Mouse (Mus musculus) ovary, postnatal 14 days (tissue): ENCODE measurements around the gene Vmn1r2.
"Not testable (repeated sequence)": the region's sequence is repeated elsewhere in the genome, so short reads cannot be mapped to it uniquely, and the experiment has no call there.

Experiments
- DNase-seq: peaks from one replicate; pipeline ENCODE4 v3.0.0; 2022; ENCODE audit warnings: low spot score

Vmn1r2 gene

GRCm38 (mm10) chr4:3167020-3167419 is at the start of gene Vmn1r2:
TSS of gene Vmn1r2 (plus strand) at chr4:3167320.
- not testable (repeated sequence) for DNase-seq

GRCm38 (mm10) chr4:3147926-3148325 is 19.2 kb upstream of the Vmn1r2 start:
- DNase-seq, result not testable (repeated sequence)

GRCm38 (mm10) chr4:3153320-3153719 is 13.8 kb upstream of the Vmn1r2 start:
- not testable (repeated sequence) for DNase-seq

- DNase-seq, result not testable (repeated sequence)
Observed at GRCm38 (mm10) chr4:3164429-3164828, 2.7 kb upstream of the Vmn1r2 start.

GRCm38 (mm10) chr4:3165046-3165445 is 2.1 kb upstream of the Vmn1r2 start:
- DNase-seq, result no peak

- DNase-seq, result not testable (repeated sequence)
Observed at GRCm38 (mm10) chr4:3174586-3174985, 7.5 kb downstream of the Vmn1r2 start.

- not testable (repeated sequence) for DNase-seq
Observed at GRCm38 (mm10) chr4:3175756-3176155, 8.6 kb downstream of the Vmn1r2 start.

GRCm38 (mm10) chr4:3176195-3176594 is 9.1 kb downstream of the Vmn1r2 start:
- DNase-seq, result not testable (repeated sequence)

GRCm38 (mm10) chr4:3176746-3177490 is 9.8 kb downstream of the Vmn1r2 start:
- not testable (repeated sequence) for DNase-seq

- DNase-seq, result not testable (repeated sequence)
Observed at GRCm38 (mm10) chr4:3185258-3185657, 18.1 kb downstream of the Vmn1r2 start, which contains the start of gene Vmn1r3. TSS of gene Vmn1r3 (minus strand) at chr4:3185358.

GRCm38 (mm10) chr4:3209643-3210217 is 42.6 kb downstream of the Vmn1r2 start:
- DNase-seq, result not testable (repeated sequence)

GRCm38 (mm10) chr4:3213349-3213748 is 46.2 kb downstream of the Vmn1r2 start:
- not testable (repeated sequence) for DNase-seq

GRCm38 (mm10) chr4:3216382-3216781 is 49.3 kb downstream of the Vmn1r2 start:
- DNase-seq, result not testable (repeated sequence)
